Mouse (Mus musculus) spleen, embryonic (tissue): ENCODE results near the gene Gm9508.
"Not testable (repeated sequence)": the region's sequence is repeated elsewhere in the genome, so short reads cannot be mapped to it uniquely, and the experiment has no call there.

Experiments
- CTCF ChIA-PET: fragments of 350-600 bp; sonication (Branson Sonifier 250); formaldehyde crosslinking; loops from one replicate; lab custom pipeline; 2022; lab: Charles Lee

The Gm9508 gene

GRCm38 (mm10) chr10:77697133-77697532 is at the start of gene Gm9508:
Gm9508 (minus strand) TSS chr10:77697233.
- CTCF ChIA-PET, result no interaction called here

- CTCF ChIA-PET, result not testable (repeated sequence)
These were observed 45.1 kb upstream of the Gm9508 start, which contains the start of gene Gm18596 for GRCm38 (mm10) chr10:77741924-77742688. Gm18596 (minus strand) TSS chr10:77742638.

- CTCF ChIA-PET, result no interaction called here
These were observed 41.9 kb upstream of the Gm9508 start for GRCm38 (mm10) chr10:77738929-77739328.

GRCm38 (mm10) chr10:77735928-77736327 is 38.9 kb upstream of the Gm9508 start:
- CTCF ChIA-PET, result no interaction called here

- CTCF ChIA-PET, result no interaction called here
These were observed 32.2 kb upstream of the Gm9508 start for GRCm38 (mm10) chr10:77729241-77729640.

GRCm38 (mm10) chr10:77728280-77728679 is 31.2 kb upstream of the Gm9508 start:
- CTCF ChIA-PET, result no interaction called here

- CTCF ChIA-PET, result no interaction called here
These were observed 29.2 kb upstream of the Gm9508 start, which contains the start of gene Gm10100 for GRCm38 (mm10) chr10:77726186-77726585. Gm10100 (plus strand) TSS chr10:77726486.

GRCm38 (mm10) chr10:77724855-77725254 is 27.8 kb upstream of the Gm9508 start:
- CTCF ChIA-PET, result no interaction called here

GRCm38 (mm10) chr10:77720299-77720698 is 23.3 kb upstream of the Gm9508 start, which contains the start of gene Krtap12-1:
Krtap12-1 (plus strand) TSS chr10:77720599.
- CTCF ChIA-PET, result not testable (repeated sequence)

- CTCF ChIA-PET, result interaction anchor here (0.7 kb wide), 1 partner anchor 647 kb away, joined by 10 read pairs; no protein-coding TSS in a partner anchor
These were observed 18.5 kb upstream of the Gm9508 start, which contains the start of gene Gm10142 for GRCm38 (mm10) chr10:77715507-77715906. Gm10142 (plus strand) TSS chr10:77715807.

GRCm38 (mm10) chr10:77713734-77714133 is 16.7 kb upstream of the Gm9508 start:
- CTCF ChIA-PET, result no interaction called here

GRCm38 (mm10) chr10:77711157-77711556 is 14.1 kb upstream of the Gm9508 start, which contains the start of gene Gm10024:
Gm10024 (plus strand) TSS chr10:77711457.
- CTCF ChIA-PET, result not testable (repeated sequence)

GRCm38 (mm10) chr10:77709831-77710230 is 12.8 kb upstream of the Gm9508 start:
- CTCF ChIA-PET, result no interaction called here

- CTCF ChIA-PET, result no interaction called here
These were observed 9.3 kb upstream of the Gm9508 start, which contains the start of gene Gm10272 for GRCm38 (mm10) chr10:77706326-77706725. Gm10272 (plus strand) TSS chr10:77706626.

- CTCF ChIA-PET, result not testable (repeated sequence)
These were observed 6.7 kb downstream of the Gm9508 start, which contains the start of gene Gm19402 for GRCm38 (mm10) chr10:77690356-77690807. Gm19402 (minus strand) TSS chr10:77690757.

GRCm38 (mm10) chr10:77687021-77687420 is 10.0 kb downstream of the Gm9508 start:
- CTCF ChIA-PET, result no interaction called here

- CTCF ChIA-PET, result no interaction called here
These were observed 11.0 kb downstream of the Gm9508 start, which contains the start of gene Tspear for GRCm38 (mm10) chr10:77685895-77686664. Tspear (plus strand) TSS chr10:77686569.

- CTCF ChIA-PET, result interaction anchor here (0.6 to 0.7 kb wide), 2 partner anchors 27 to 47 kb away, joined by 3 to 12 read pairs; no protein-coding TSS in a partner anchor
These were observed 12.9 kb downstream of the Gm9508 start for GRCm38 (mm10) chr10:77684181-77684580.

GRCm38 (mm10) chr10:77682994-77683393 is 14.0 kb downstream of the Gm9508 start:
- CTCF ChIA-PET, result no interaction called here

- CTCF ChIA-PET, result no interaction called here
These were observed 19.5 kb downstream of the Gm9508 start for GRCm38 (mm10) chr10:77677562-77677961.

- CTCF ChIA-PET, result no interaction called here
These were observed 23.3 kb downstream of the Gm9508 start for GRCm38 (mm10) chr10:77673765-77674164.

- CTCF ChIA-PET, result no interaction called here
These were observed 25.5 kb downstream of the Gm9508 start for GRCm38 (mm10) chr10:77671519-77671918.
